Mouse (Mus musculus): Measurements from ENCODE around the gene Zbed5.
"Not testable (repeated sequence)": the region's sequence is repeated elsewhere in the genome, so short reads cannot be mapped to it uniquely, and the experiment has no call there.

The Zbed5 gene

DNA sequence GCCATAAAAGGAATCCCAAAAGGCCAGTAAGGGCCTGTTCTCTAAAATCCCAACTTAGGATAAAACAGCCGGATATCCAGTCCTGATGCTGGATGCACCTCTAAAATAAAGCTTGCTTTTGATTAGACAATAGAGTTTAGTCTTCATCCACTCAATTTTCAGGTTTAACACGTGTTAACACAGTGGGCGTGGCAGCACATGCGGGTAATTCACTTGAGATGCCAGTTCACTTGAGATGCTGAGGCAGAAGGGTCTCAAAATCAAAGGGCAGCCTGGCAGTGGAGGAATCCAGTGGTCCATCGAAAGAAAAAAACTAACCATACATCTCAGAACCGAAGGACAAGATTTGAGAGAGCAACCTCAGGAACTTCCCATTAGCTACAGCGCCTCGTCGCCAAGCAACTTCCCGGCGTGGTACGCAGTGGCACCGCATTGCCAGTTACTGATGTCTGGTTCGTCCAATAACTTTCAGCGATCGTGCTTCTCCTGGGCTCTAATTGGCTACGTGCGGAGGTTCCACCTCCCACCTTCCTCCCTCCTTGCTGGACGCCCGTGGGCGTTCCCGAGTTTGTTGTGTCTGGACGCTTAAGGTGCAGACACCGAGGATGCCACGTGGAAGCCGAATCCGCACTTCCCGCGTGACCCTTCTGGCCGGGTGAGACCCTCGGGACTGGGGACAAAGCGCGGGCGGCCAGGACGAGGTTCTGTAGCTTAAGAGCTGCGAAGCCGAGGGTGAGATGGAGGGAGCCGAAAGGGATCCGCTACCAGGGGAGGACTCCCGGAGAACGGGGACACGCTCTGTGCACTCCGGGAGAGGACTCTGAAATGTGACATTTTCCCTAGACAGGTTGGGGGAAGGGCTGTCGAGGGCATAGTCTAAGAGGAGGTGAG lies at the start of gene Zbed5:
Gene Zbed5, plus strand, starts transcription at position 526 of the 891 bp plus-strand sequence.
- DNase-seq (ENCODE audit: low read depth, low spot score) = peak; percentile 88

- DNase-seq (ENCODE audit: low read depth, low spot score) = peak; percentile 87
These were observed 48.6 kb upstream of the Zbed5 start, which contains the start of gene Sumf2 for GRCm38 (mm10) chr5:129846752-129847557. Gene Sumf2, plus strand, starts transcription at chr5:129846986.

GRCm38 (mm10) chr5:129847558-129847820 lies 48.0 kb upstream of the Zbed5 start:
- DNase-seq (ENCODE audit: low read depth, low spot score) = no peak

DNA sequence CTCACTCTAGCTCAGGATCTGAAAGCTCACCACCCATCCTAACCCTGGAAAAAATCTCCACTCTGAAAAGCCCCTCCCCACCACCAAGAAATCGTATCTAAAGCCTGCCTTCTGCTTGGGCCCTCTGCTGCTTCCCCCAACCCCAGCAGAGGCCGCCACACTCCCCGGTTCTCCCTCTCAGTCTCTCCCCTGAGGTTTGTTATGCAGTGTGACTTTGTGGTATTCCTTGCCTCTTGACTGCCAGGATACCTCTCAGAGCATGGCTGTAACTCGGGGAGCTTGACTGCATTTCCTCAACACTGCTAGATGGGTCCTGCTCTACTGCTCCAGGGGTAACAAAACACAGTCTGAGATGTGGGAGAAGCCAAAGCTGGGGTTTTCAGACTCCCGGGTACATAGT lies 40.4 kb upstream of the Zbed5 start:
- DNase-seq (ENCODE audit: low read depth, low spot score) = no peak

- DNase-seq (ENCODE audit: low read depth, low spot score) = no peak
These were observed 39.1 kb upstream of the Zbed5 start for GRCm38 (mm10) chr5:129856414-129856813.

DNA sequence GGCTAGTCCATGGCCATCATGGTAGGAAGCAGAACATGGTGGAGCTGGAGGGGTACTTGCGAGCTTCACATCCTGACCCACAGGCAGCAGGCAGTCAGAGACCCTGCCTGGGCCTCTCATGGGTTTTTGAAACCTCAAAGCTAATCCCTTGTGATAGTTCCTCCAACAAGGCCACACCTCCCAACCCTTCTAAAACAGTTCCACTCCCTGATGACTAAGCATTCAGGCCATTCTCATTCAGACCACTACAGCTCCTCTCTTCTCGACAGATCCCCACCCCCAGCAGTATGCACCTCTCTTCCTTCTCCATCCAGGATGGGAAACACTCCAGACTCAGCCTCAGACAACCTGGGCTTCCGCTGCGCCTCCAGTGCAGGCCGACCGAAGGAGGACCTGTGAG lies 33.2 kb upstream of the Zbed5 start:
- DNase-seq (ENCODE audit: low read depth, low spot score) = no peak

- DNase-seq (ENCODE audit: low read depth, low spot score) = no peak
These were observed 31.1 kb upstream of the Zbed5 start for GRCm38 (mm10) chr5:129864467-129864866.

GRCm38 (mm10) chr5:129865841-129866240 lies 29.7 kb upstream of the Zbed5 start:
- DNase-seq (ENCODE audit: low read depth, low spot score) = no peak

DNA sequence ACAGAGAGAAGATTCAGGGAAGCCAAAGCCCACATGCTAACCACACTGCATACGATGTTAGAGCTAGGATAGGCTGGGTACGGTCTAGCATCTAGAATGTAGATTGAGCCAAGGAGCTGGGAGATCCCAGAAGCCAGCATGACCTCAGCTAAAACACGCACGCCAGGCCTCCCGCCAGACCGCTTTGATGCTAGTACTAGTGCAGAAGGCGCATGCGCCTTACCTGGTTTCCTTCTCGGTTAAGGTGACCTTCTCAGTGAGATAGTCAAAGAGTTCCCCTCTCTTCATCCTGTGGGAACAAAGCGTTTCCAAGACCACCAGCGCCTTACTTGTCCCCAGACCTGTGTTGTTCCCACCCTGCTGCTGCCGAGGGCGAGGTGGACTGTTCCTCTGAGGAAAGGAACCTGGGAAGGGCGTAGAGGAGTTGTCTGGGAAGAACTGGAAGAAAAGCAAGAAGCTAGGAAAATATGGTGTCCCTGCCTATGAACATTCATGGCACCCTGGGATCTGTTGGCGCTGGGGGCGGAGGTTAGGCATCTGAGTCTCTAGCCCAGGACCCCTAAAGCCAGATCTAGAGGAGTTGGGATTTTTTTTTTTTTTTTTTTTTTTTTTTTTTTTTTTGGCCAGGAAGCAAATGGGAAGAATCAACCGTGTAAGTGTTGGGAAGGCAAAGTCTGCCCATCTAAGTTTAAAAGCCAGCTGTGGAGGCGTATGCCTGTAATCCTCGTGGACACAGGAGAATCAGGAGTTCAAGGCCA lies 26.1 kb upstream of the Zbed5 start:
- DNase-seq (ENCODE audit: low read depth, low spot score) = no peak

- no peak for DNase-seq (ENCODE audit: low read depth, low spot score)
These were observed 24.3 kb upstream of the Zbed5 start for GRCm38 (mm10) chr5:129871238-129871637.

DNA sequence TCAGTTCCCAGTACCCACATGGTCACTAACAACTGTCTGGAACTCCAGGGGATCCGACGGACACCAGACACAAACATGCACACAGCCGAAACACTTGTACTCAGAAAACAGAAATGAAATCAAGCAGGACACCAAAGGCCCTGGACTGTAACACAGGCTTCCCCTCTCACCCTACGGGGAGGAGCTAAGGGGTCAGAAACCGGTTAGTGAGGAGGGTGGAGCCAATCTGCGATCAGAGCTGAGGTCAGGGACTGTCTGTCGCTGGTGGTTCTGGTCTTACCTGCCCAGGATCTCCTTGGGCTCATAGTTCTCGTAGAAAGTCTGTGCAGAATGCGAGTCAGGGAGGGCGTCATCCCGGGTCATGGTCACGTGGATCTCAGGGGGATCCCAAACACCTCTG lies 21.6 kb upstream of the Zbed5 start:
- no peak for DNase-seq (ENCODE audit: low read depth, low spot score)

GRCm38 (mm10) chr5:129875098-129875497 lies 20.4 kb upstream of the Zbed5 start:
- no peak for DNase-seq (ENCODE audit: low read depth, low spot score)

- DNase-seq (ENCODE audit: low read depth, low spot score) = no peak
These were observed 17.6 kb upstream of the Zbed5 start for GRCm38 (mm10) chr5:129877731-129878455.

GRCm38 (mm10) chr5:129878946-129879345 lies 16.6 kb upstream of the Zbed5 start:
- DNase-seq (ENCODE audit: low read depth, low spot score) = no peak

DNA sequence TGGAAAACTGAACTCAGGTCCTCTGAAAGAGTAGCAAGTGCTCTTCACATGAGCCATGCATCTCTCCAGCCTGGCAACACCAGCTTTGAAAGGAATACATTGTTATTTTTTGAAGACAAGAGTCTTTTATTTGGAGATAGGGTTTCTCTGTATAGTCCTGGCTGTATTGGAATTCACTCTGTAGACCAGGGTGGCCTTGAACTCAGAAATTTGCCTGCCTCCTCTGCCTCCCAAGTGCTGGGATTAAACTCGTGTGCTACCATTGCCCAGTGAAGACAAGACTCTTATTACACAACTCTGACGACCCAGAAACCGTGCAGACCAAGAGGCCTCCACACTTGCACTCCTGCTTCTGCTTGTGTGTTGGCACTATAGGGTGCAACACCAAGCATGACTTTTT lies 15.6 kb upstream of the Zbed5 start:
- no peak for DNase-seq (ENCODE audit: low read depth, low spot score)

DNA sequence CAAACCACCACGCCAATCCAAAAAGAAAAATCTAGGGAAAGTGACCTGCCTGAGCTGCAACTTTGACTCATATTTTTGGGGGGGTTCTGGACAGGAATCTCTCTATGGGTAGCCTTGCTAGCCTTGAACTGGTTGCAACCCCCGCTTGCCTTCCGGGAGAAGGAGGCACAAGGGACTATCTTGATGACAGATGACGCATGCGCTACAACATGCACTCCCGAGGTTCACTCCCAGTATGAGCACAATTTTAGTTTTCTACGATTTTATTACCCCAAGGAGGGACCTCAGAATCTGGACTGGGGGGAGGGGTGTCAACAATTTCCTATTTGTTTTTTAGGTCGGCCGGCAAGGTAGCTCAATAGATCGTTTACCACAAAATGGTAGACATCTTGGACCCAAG lies 9.3 kb upstream of the Zbed5 start:
- DNase-seq (ENCODE audit: low read depth, low spot score) = no peak

- peak; percentile 97 for DNase-seq (ENCODE audit: low read depth, low spot score)
These were observed 8.4 kb upstream of the Zbed5 start, which contains the start of gene Chchd2 for GRCm38 (mm10) chr5:129886911-129887636. Gene Chchd2, minus strand, starts transcription at chr5:129887470.

DNA sequence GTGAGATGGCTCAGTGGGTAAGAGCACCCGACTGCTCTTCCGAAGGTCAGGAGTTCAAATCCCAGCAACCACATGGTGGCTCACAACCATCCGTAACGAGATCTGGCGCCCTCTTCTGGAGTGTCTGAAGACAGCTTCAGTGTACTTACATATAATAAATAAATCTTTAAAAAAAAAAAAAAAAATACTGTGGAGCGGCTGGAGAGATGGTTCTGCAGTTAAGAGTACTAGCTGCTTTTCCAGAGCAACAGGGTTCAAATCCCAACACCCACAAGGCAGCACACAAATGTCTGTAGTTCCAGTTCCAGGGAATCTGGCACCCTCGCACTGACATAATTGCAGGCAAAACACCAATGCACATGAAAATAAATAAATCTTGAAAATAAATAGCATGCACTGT lies 5.1 kb upstream of the Zbed5 start:
- DNase-seq (ENCODE audit: low read depth, low spot score) = not testable (repeated sequence)

GRCm38 (mm10) chr5:129898449-129898848 lies 2.9 kb downstream of the Zbed5 start, which contains the start of gene Phkg1:
Gene Phkg1, minus strand, starts transcription at chr5:129898549.
- no peak for DNase-seq (ENCODE audit: low read depth, low spot score)

DNA sequence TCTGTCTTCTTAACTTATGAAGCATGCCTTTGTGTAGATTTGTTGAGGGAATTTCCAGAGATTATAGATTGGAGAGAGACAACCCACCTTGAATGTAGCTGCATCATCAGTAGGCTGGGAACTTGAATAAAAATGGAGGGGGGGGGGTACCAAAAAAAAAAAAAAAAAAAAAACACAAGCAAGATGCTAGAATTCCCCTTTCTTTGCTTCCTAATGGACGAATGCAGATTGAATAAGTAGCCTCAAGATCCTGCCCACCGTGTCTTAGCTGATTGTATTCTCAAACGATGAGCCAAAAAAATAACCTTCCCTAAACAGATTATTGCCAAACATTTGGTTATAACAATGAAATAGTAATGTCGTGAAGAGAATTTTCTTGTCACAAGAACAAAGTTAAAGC lies 12.3 kb downstream of the Zbed5 start:
- no peak for DNase-seq (ENCODE audit: low read depth, low spot score)
